Mouse (Mus musculus) spleen, adult 2 months (tissue): Measurements from ENCODE around the gene Lpar3. TPM values are rescaled to one million over a fixed set of nuclear protein-coding genes. Genes with fewer than 3 reads are reported as not detected.

ENCODE experiments used
- DNase-seq, 2 experiments: peaks; one replicate each; pipeline versions ENCODE4 v3.0.0 to v3.0.0-alpha.2; 2012 to 2021; ENCODE audit warnings: low spot score in 2 of 2, low read depth in 1 of 2
- H3K27ac ChIP-seq: fragments of 200-500 bp; 2 replicates; pipeline ENCODE4 v1.5.1; 2012; ENCODE audit warnings: low read length, inconsistent platforms; ENCODE audit not compliant: insufficient read depth
- H3K27me3 ChIP-seq: fragments of 200-500 bp; 2 replicates; pipeline ENCODE4 v1.6.1; 2012; ENCODE audit warnings: mild to moderate bottlenecking, moderate library complexity, low read length, inconsistent platforms; ENCODE audit not compliant: control insufficient read depth, insufficient read depth
- H3K36me3 ChIP-seq: fragments of 200-500 bp; 2 replicates; pipeline ENCODE4 v1.6.1; 2012; ENCODE audit warnings: mild to moderate bottlenecking, low read length, inconsistent platforms; ENCODE audit not compliant: control insufficient read depth, insufficient read depth
- H3K4me1 ChIP-seq: fragments of 200-500 bp; 2 replicates; pipeline ENCODE4 v1.6.1; 2011; ENCODE audit warnings: inconsistent platforms; ENCODE audit not compliant: control insufficient read depth, insufficient read depth, insufficient read length
- H3K4me3 ChIP-seq: fragments of 200-500 bp; 2 replicates; pipeline ENCODE4 v1.5.1; 2011; ENCODE audit warnings: mild to moderate bottlenecking, inconsistent platforms; ENCODE audit not compliant: insufficient read depth, insufficient read length; ENCODE audit errors: extremely low read depth
- CTCF ChIP-seq: fragments of 200-500 bp; IDR thresholded peaks from 2 replicates; pipeline ENCODE4 v1.5.1; 2011; ENCODE audit warnings: mild to moderate bottlenecking, inconsistent platforms; ENCODE audit not compliant: insufficient read depth, insufficient read length, insufficient replicate concordance; ENCODE audit errors: extremely low read depth
- POLR2A ChIP-seq: fragments of 200-500 bp; IDR thresholded peaks from 2 replicates; pipeline ENCODE4 v1.6.1; 2011; ENCODE audit warnings: low read depth, low read length, inconsistent platforms
- WGBS: fragments of 180-500 bp; shearing (Covaris S2); methylation state at CpG from one replicate; pipeline ENCODE4 v1.1.7; 2018; 5-methylcytosine and 5-hydroxymethylcytosine counted together
- polyA plus RNA-seq: library from polyadenylated mRNA; depleted of rRNA; stranded (reverse); fragments of >200 nt; gene quantifications from 2 replicates; pipeline ENCODE4 v1.2.3, GENCODE M21; 2012

Lpar3 gene
- polyA plus RNA-seq, 1 experiment = 0.57 TPM

- WGBS = 89% methylated on average over 13 of the region's 13 CpGs
- no peak overlapping the region for H3K4me3 ChIP-seq
- no peak for TF ChIP-seq CTCF
- TF ChIP-seq POLR2A = no peak
- H3K4me1 ChIP-seq = no peaks in the 10 kb centered on the region
- H3K36me3 ChIP-seq = no peaks in the 10 kb centered on the region
- H3K27me3 ChIP-seq = no peaks in the 10 kb centered on the region
- no peak for DNase-seq
- H3K27ac ChIP-seq = no peak overlapping the region
Measured at GRCm38 (mm10) chr3:146278195-146279140, 57.7 kb downstream of the Lpar3 start.

- WGBS = 60% methylated on average over 3 of the region's 3 CpGs
- Histone ChIP-seq H3K4me1 (no peaks in the 10 kb centered on the region), H3K36me3 (no peaks in the 10 kb centered on the region), H3K27ac (no peak overlapping the region), H3K27me3 (no peaks in the 10 kb centered on the region), H3K4me3 (no peak overlapping the region)
- DNase-seq = no peak
- no peak for TF ChIP-seq CTCF
- no peak for TF ChIP-seq POLR2A
Measured at GRCm38 (mm10) chr3:146283732-146284361, 63.1 kb downstream of the Lpar3 start.

GRCm38 (mm10) chr3:146286118-146286517, 65.4 kb downstream of the Lpar3 start:
- Histone ChIP-seq H3K27me3 (no peaks in the 10 kb centered on the region; the same call in 1 of the 2 replicates), H3K27ac (no peak overlapping the region), H3K4me3 (no peak overlapping the region), H3K4me1 (no peaks in the 10 kb centered on the region), H3K36me3 (no peaks in the 10 kb centered on the region)
- TF ChIP-seq POLR2A (no peak), CTCF (no peak)
- WGBS = 85% methylated on average over 4 of the region's 4 CpGs
- DNase-seq = no peak

GRCm38 (mm10) chr3:146291928-146292327, 71.2 kb downstream of the Lpar3 start:
- H3K36me3 ChIP-seq = no peaks in the 10 kb centered on the region
- no peak for TF ChIP-seq CTCF
- no peak for TF ChIP-seq POLR2A
- WGBS = 83% methylated on average over 3 of the region's 3 CpGs
- H3K27me3 ChIP-seq = no peaks in the 10 kb centered on the region; the same call in 1 of the 2 replicates
- no peak for DNase-seq
- no peak overlapping the region for H3K4me3 ChIP-seq
- H3K27ac ChIP-seq = no peak overlapping the region
- H3K4me1 ChIP-seq = no peaks in the 10 kb centered on the region

- WGBS = 90% methylated on average over 5 of the region's 5 CpGs
- no peak overlapping the region for H3K27ac ChIP-seq
- H3K27me3 ChIP-seq = no peaks in the 10 kb centered on the region; the same call in 1 of the 2 replicates
- H3K36me3 ChIP-seq = no peaks in the 10 kb centered on the region
- TF ChIP-seq CTCF (no peak), POLR2A (no peak)
- no peaks in the 10 kb centered on the region for H3K4me1 ChIP-seq
- H3K4me3 ChIP-seq = no peak overlapping the region
- DNase-seq = no peak
Measured at GRCm38 (mm10) chr3:146292515-146292914, 71.8 kb downstream of the Lpar3 start.

- Histone ChIP-seq H3K27me3 (no peaks in the 10 kb centered on the region), H3K36me3 (no peaks in the 10 kb centered on the region), H3K4me1 (no peaks in the 10 kb centered on the region), H3K4me3 (no peak overlapping the region), H3K27ac (no peak overlapping the region)
- WGBS = 76% methylated on average over 3 of the region's 3 CpGs
- TF ChIP-seq CTCF (no peak), POLR2A (no peak)
- no peak for DNase-seq
Measured at GRCm38 (mm10) chr3:146302451-146302850, 81.7 kb downstream of the Lpar3 start.
